Mouse (Mus musculus) midbrain, postnatal 0 days (tissue): ENCODE measurements at regions not wholly inside any gene's neighbourhood (a gene's known extent, or its start where the extent isn't known, plus 50 kb on each side); places are given as distances from the start of the nearest gene placed in this dataset.

Experiments used
- ATAC-seq: fragments of 200-750 bp; cut with Nextera tagmentation; 2 replicates; pipeline ENCODE4 v1.8.0; 2017; ENCODE audit warnings: moderate number of reproducible peaks, mild to moderate bottlenecking, moderate TSS enrichment, moderate library complexity; ENCODE audit not compliant: low FRiP score
- DNase-seq: peaks from one replicate; pipeline ENCODE4 v3.0.0-alpha.2; 2015; ENCODE audit warnings: low spot score
- H3K27ac ChIP-seq: fragments of 300-500 bp; sonication (generic); 2 replicates; pipeline ENCODE4 v1.5.1; 2014; ENCODE audit warnings: low read depth, mild to moderate bottlenecking, low read length, mixed read lengths
- H3K27me3 ChIP-seq: fragments of 300-500 bp; sonication (generic); 2 replicates; pipeline ENCODE4 v1.6.1; 2014; ENCODE audit warnings: low read length, control low read depth, mixed read lengths; ENCODE audit not compliant: insufficient read depth
- H3K36me3 ChIP-seq: fragments of 300-500 bp; sonication (generic); 2 replicates; pipeline ENCODE4 v1.6.1; 2014; ENCODE audit warnings: low read length, control low read depth, mixed read lengths; ENCODE audit not compliant: insufficient read depth
- H3K4me1 ChIP-seq: fragments of 300-500 bp; sonication (generic); 2 replicates; pipeline ENCODE4 v1.6.1; 2014; ENCODE audit warnings: mild to moderate bottlenecking, control low read depth, antibody characterized with exemption, low read length, mixed read lengths; ENCODE audit not compliant: insufficient read depth
- H3K4me2 ChIP-seq: fragments of 300-500 bp; sonication (generic); 2 replicates; pipeline ENCODE4 v1.6.1; 2014; ENCODE audit warnings: low read depth, mild to moderate bottlenecking, low read length, mixed read lengths; ENCODE audit not compliant: poor library complexity, severe bottlenecking
- H3K4me3 ChIP-seq: fragments of 300-500 bp; sonication (generic); 2 replicates; pipeline ENCODE4 v1.5.1; 2014; ENCODE audit warnings: low read depth, mild to moderate bottlenecking, low read length, moderate library complexity
- H3K9ac ChIP-seq: fragments of 300-500 bp; sonication (generic); replicated peaks from 2 replicates; pipeline ENCODE4 v1.6.1; 2014; ENCODE audit warnings: mild to moderate bottlenecking, low read length, moderate library complexity, mixed read lengths; ENCODE audit not compliant: poor library complexity, severe bottlenecking
- H3K9me3 ChIP-seq: fragments of 300-500 bp; sonication (generic); 2 replicates; pipeline ENCODE4 v1.6.1; 2016; ENCODE audit warnings: low read length, control low read depth
- CTCF ChIP-seq: IDR thresholded peaks from 2 replicates; pipeline ENCODE4 v1.5.1; 2016; ENCODE audit warnings: antibody characterized with exemption, mild to moderate bottlenecking
- WGBS: fragments of 180-500 bp; shearing (Covaris S2); extraction: QIAGEN DNeasy Blood & Tissue Kit; methylation state at CpG from one replicate; pipeline ENCODE4 v1.1.7; 2014; 5-methylcytosine and 5-hydroxymethylcytosine counted together

DNA sequence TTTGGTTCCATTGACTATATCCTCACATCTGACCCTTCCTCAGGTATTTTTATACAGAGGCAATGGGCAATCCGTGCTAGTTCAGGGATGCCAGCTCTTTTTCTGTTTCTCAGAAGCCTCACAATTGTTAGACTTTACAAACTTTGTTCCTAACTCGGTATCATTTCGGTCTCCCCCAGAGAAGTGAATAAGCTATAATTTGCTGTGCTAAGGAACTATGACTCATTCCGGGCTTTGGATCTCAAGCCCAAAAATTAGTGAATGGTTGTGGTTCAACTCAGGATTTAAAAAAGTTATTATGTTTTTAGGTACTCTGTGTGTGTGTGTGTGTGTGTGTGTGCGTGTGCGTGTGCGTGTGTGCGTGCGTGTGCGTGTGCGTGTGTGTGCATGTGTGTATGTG, 1263.7 kb upstream of the A1bg start:
- Histone ChIP-seq H3K9me3 (no peaks in the 10 kb centered on the region), H3K9ac (no peak overlapping the region), H3K36me3 (no peaks in the 10 kb centered on the region), H3K27ac (no peak overlapping the region), H3K4me3 (no peak overlapping the region), H3K4me2 (no peak overlapping the region), H3K27me3 (no peaks in the 10 kb centered on the region), H3K4me1 (no peaks in the 10 kb centered on the region)
- TF ChIP-seq CTCF, result no peak
- ATAC-seq, result no peak
- DNase-seq, result no peak
- WGBS, result 94% methylated on average over 10 of the region's 11 CpGs

GRCm38 (mm10) chr15:62183803-62184202, 1261.0 kb upstream of the A1bg start:
- Histone ChIP-seq H3K9me3 (no peaks in the 10 kb centered on the region), H3K9ac (no peak overlapping the region)
- 95% methylated on average over 4 of the region's 4 CpGs for WGBS

DNA sequence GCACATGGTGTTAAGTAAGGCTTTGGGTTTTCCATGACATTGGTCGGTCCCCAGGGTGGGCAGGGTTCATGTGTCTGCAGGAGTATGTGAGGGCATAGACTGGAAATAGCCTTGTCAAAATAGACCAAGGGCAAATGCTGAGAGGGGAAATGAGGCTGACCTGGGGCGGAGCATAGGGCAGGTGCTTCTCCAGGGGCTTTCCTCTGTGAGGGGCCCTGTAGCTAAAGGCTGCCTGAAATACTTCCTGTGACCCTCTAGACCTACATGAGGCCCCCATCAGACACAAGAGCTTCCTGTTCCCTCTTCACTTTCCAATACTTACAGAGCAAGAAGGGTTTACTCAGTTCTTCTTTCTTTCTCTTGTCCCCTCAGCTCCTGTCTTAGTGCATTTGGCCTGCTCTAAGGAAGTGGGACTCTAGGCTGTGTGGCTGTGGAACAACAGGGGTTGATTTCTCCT, 1258.7 kb upstream of the A1bg start:
- no peak overlapping the region for H3K4me2 ChIP-seq
- H3K9ac ChIP-seq, result no peak overlapping the region
- 81% methylated on average over 2 of the region's 2 CpGs for WGBS
- TF ChIP-seq CTCF, result no peak
- H3K4me1 ChIP-seq, result no peaks in the 10 kb centered on the region
- no peaks in the 10 kb centered on the region for H3K9me3 ChIP-seq
- ATAC-seq, result no peak
- H3K4me3 ChIP-seq, result no peak overlapping the region
- no peak for DNase-seq
- H3K36me3 ChIP-seq, result no peaks in the 10 kb centered on the region
- H3K27me3 ChIP-seq, result no peaks in the 10 kb centered on the region
- no peak overlapping the region for H3K27ac ChIP-seq

More at GRCm38 (mm10) chr15:62183803-62184202, 1261.0 kb upstream of the A1bg start:
- H3K4me1 ChIP-seq, result no peaks in the 10 kb centered on the region
- ATAC-seq (no peak), DNase-seq (no peak)
- H3K4me2 ChIP-seq, result no peak overlapping the region
- no peaks in the 10 kb centered on the region for H3K36me3 ChIP-seq
- no peak for TF ChIP-seq CTCF
- H3K27ac ChIP-seq, result no peak overlapping the region
- H3K4me3 ChIP-seq, result no peak overlapping the region
- no peaks in the 10 kb centered on the region for H3K27me3 ChIP-seq

GRCm38 (mm10) chr15:62180718-62181117, 1257.9 kb upstream of the A1bg start:
- no peak for TF ChIP-seq CTCF
- ATAC-seq, result no peak
- DNase-seq, result no peak
- Histone ChIP-seq H3K9ac (no peak overlapping the region), H3K27ac (no peak overlapping the region), H3K36me3 (no peaks in the 10 kb centered on the region), H3K9me3 (no peaks in the 10 kb centered on the region), H3K27me3 (no peaks in the 10 kb centered on the region), H3K4me1 (no peaks in the 10 kb centered on the region), H3K4me2 (no peak overlapping the region), H3K4me3 (no peak overlapping the region)
- 90% methylated on average over 3 of the region's 3 CpGs for WGBS

DNA sequence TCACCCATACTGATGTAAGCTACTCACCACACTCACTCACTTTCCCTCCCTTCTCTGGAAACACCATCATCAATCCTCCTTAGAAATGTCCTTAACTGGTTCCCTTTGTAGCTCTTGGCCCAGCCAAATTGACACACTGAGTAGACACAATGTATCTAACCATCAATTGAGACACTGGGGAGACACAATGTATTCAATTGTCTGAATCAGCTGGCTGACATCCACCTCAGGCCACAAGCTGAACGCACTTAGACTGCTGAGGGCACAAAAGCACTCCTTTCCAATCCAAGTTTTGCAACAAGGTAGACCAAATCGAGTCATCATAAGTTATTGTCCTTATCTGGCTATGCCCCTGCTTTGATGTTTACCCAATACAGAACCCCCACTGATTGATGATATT, 1257.0 kb upstream of the A1bg start:
- 79% methylated on average over 2 of the region's 2 CpGs for WGBS
- H3K4me1 ChIP-seq, result no peaks in the 10 kb centered on the region
- H3K27ac ChIP-seq, result no peak overlapping the region
- no peak overlapping the region for H3K9ac ChIP-seq
- no peak for ATAC-seq
- no peaks in the 10 kb centered on the region for H3K27me3 ChIP-seq
- no peak for DNase-seq
- no peak overlapping the region for H3K4me3 ChIP-seq
- no peaks in the 10 kb centered on the region for H3K36me3 ChIP-seq
- no peak for TF ChIP-seq CTCF
- H3K9me3 ChIP-seq, result no peaks in the 10 kb centered on the region
- H3K4me2 ChIP-seq, result no peak overlapping the region

DNA sequence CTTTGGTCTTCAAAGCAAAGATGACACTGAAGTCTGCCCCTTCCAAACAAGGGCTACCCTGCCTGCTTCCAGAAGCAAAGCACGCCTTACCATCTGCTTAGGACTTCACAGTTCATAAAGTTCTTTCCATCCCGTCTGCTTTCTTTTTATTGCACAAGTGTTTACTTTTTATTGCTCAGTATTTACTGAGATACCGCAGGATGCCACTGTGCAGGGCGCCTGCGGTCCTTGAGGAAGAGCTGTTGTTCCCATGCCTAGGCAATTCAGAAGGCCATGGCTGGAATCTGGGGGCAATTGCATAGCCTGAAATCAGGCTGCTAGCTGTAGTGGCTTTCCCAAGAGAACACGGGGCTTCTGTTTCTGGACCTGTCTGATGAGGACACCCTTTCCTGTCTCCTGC, 1255.8 kb upstream of the A1bg start:
- Histone ChIP-seq H3K27ac (no peak overlapping the region), H3K9me3 (no peaks in the 10 kb centered on the region), H3K4me2 (no peak overlapping the region), H3K27me3 (no peaks in the 10 kb centered on the region), H3K36me3 (no peaks in the 10 kb centered on the region), H3K4me3 (no peak overlapping the region), H3K9ac (no peak overlapping the region), H3K4me1 (no peaks in the 10 kb centered on the region)
- ATAC-seq (no peak), DNase-seq (no peak)
- no peak for TF ChIP-seq CTCF
- 94% methylated on average over 6 of the region's 6 CpGs for WGBS
